Mouse (Mus musculus): Measurements from ENCODE around the gene Stab1. TPM values are rescaled to one million over a fixed set of nuclear protein-coding genes. Genes with fewer than 3 reads are reported as not detected.

Gene Stab1
- total and polyA plus RNA-seq, 2 experiments from 2014 or later: 10.5 to 31.2 TPM

DNA sequence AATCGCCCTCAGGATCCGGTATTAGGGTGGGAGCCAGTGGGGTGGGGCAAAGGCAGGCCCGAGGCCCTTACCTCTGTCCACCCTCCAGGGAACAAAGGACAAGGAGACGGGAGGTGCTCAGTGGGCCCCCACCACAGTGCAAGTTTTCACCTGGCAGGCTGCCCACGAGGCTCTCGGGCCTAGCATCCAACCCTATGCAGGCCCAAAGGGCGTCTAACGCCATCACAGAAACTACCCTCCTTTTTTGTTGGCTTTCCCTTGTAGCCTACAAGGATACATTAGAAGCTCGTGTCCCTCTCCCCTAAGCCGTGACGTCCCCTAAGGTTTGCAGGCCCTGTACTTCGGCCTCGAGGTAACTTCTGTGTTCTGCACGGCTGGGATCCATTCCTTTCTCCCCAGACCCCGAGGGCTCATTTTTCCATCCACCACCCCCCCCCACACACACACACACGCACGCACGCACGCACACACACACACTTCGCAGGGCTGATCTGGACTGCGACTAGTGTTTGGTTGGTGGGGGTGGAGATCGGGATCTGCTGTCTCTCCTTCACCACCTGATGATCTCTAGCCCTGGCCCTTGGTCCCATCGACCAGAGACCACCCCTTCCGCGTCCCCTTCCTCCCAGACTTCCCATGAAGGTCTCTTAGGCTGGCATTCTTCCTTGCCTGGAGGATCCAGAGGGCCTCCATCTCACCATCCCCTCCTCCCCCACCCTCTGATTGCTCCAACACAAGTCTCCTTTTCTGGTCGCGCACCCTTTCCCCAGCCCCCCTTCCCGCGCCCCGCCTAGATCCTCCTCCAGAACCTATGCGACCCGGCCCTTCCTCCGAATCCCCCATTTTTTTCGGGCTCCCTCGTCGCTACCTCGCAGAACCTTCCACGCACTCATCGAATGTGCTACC lies 37.4 kb upstream of the Stab1 start:
- WGBS: under 1% methylated on average over 37 of the region's 39 CpGs
- H3K4me3 ChIP-seq (ENCODE audit: low read length): peak overlapping the region; percentile 54
- H3K9ac ChIP-seq (replicated peaks; ENCODE audit: low read length): peak overlapping the region; percentile 70
- ATAC-seq: peak; percentile 68
- no peaks in the 10 kb centered on the region for H3K9me3 ChIP-seq (ENCODE audit: low read length)
- peak; percentile 59 for DNase-seq (ENCODE audit: low spot score)
- peak overlapping the region; percentile 89 for H3K4me2 ChIP-seq (ENCODE audit: low read depth, low read length)
- H3K27ac ChIP-seq: peak overlapping the region; percentile 85
- H3K36me3 ChIP-seq (ENCODE audit: insufficient read depth, low read length): peaks cover 25% of the 10 kb centered on the region
- peaks cover 12% of the 10 kb centered on the region; the same call in 1 of the 2 replicates for H3K4me1 ChIP-seq (ENCODE audit: insufficient read depth, low read length)
- H3K27me3 ChIP-seq (ENCODE audit: insufficient read depth, low read length): no peaks in the 10 kb centered on the region
- no peak for TF ChIP-seq CTCF (IDR thresholded peaks at IDR 0.05; ENCODE audit: low read depth)

DNA sequence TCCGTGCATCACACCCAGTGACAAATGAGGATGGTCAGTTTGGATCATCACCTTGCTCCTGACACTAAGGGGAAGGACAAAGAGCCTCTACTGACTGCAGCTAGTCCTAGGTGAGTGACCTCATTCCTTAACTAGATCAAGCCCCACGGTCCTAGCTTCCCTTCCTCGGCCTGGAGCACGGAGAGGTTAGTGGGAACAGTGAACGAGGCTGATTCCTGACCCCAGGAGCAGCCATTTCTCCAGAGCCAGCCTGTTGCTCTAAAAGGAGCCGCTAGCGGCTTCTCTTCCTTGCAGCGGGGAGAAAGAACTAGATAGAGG lies 36.8 kb upstream of the Stab1 start:
- peak overlapping the region; percentile 85 for H3K27ac ChIP-seq
- H3K4me3 ChIP-seq (ENCODE audit: low read length): peak overlapping the region; percentile 54
- no peak for TF ChIP-seq CTCF (IDR thresholded peaks at IDR 0.05; ENCODE audit: low read depth)
- H3K9ac ChIP-seq (replicated peaks; ENCODE audit: low read length): peak overlapping the region; percentile 70
- peak; percentile 46 for DNase-seq (ENCODE audit: low spot score)
- H3K9me3 ChIP-seq (ENCODE audit: low read length): no peaks in the 10 kb centered on the region
- peak; percentile 30 for ATAC-seq
- H3K4me2 ChIP-seq (ENCODE audit: low read depth, low read length): peak overlapping the region; percentile 89
- peaks cover 30% of the 10 kb centered on the region for H3K36me3 ChIP-seq (ENCODE audit: insufficient read depth, low read length)
- peaks cover 12% of the 10 kb centered on the region; the same call in 1 of the 2 replicates for H3K4me1 ChIP-seq (ENCODE audit: insufficient read depth, low read length)
- H3K27me3 ChIP-seq (ENCODE audit: insufficient read depth, low read length): no peaks in the 10 kb centered on the region
- 16% methylated on average over 8 of the region's 8 CpGs for WGBS

- WGBS: 65% methylated on average over 4 of the region's 4 CpGs
- no peak for ATAC-seq
Measured at GRCm38 (mm10) chr14:31204844-31205243, 36.4 kb upstream of the Stab1 start.

DNA sequence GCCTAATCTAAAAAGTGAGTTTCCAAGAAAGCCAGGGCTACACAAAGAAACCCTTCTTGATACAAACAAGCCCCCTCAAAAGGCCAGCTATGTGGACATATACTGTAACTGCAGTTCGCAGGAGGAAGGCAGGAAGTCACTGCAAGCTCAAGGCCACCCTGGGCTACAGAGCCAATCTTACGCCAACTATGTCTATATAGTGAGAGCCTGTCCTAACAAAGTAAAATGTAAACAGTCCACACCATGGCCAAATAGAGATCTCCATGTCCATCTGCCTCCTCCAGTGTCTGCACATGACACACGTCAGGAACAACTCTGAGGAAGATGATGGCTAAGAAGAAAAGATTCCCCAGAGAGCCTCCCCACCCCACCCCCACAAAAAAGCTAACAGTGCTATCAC lies 31.6 kb upstream of the Stab1 start:
- DNase-seq (ENCODE audit: low spot score) (no peak), ATAC-seq (no peak)
- Histone ChIP-seq H3K9me3 (ENCODE audit: low read length) (no peaks in the 10 kb centered on the region), H3K4me1 (ENCODE audit: insufficient read depth, low read length) (peaks cover 6% of the 10 kb centered on the region; the same call in 1 of the 2 replicates), H3K27me3 (ENCODE audit: insufficient read depth, low read length) (no peaks in the 10 kb centered on the region), H3K9ac (replicated peaks; ENCODE audit: low read length) (no peak overlapping the region), H3K27ac (no peak overlapping the region), H3K4me2 (ENCODE audit: low read depth, low read length) (no peak overlapping the region), H3K4me3 (ENCODE audit: low read length) (no peak overlapping the region), H3K36me3 (ENCODE audit: insufficient read depth, low read length) (peaks cover 35% of the 10 kb centered on the region)
- WGBS: 80% methylated on average over 3 of the region's 3 CpGs
- no peak for TF ChIP-seq CTCF (IDR thresholded peaks at IDR 0.05; ENCODE audit: low read depth)

More at GRCm38 (mm10) chr14:31204844-31205243, 36.4 kb upstream of the Stab1 start:
- Histone ChIP-seq H3K9me3 (ENCODE audit: low read length) (no peaks in the 10 kb centered on the region), H3K27ac (peak overlapping the region; percentile 85), H3K9ac (replicated peaks; ENCODE audit: low read length) (peak overlapping the region; percentile 70), H3K4me2 (ENCODE audit: low read depth, low read length) (peak overlapping the region; percentile 89), H3K27me3 (ENCODE audit: insufficient read depth, low read length) (no peaks in the 10 kb centered on the region), H3K4me3 (ENCODE audit: low read length) (peak overlapping the region; percentile 54), H3K4me1 (ENCODE audit: insufficient read depth, low read length) (peaks cover 12% of the 10 kb centered on the region; the same call in 1 of the 2 replicates), H3K36me3 (ENCODE audit: insufficient read depth, low read length) (peaks cover 32% of the 10 kb centered on the region)
- TF ChIP-seq CTCF (IDR thresholded peaks at IDR 0.05; ENCODE audit: low read depth): no peak
- DNase-seq (ENCODE audit: low spot score): no peak

DNA sequence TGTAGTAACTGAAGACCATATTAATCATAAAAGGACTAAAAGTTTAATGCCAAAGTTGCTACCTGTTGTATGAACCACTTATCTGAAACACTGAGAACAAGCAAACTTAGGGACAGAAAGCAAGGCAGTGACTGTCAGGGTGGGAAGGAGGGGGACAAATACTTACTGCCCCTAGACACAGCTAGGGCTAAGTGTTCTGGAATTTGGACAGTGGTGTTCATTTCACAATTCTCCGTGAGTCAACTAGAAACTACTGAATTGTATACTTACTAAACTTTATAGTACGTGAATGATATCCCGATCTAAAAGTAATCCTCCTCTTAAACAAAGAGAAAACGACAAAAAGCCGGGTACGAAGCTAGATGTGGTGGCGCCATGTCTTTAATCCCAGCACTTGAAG lies 31.2 kb upstream of the Stab1 start:
- H3K36me3 ChIP-seq (ENCODE audit: insufficient read depth, low read length): peaks cover 35% of the 10 kb centered on the region
- no peak for TF ChIP-seq CTCF (IDR thresholded peaks at IDR 0.05; ENCODE audit: low read depth)
- peaks cover 2% of the 10 kb centered on the region; the same call in 1 of the 2 replicates for H3K4me1 ChIP-seq (ENCODE audit: insufficient read depth, low read length)
- H3K27ac ChIP-seq: no peak overlapping the region
- DNase-seq (ENCODE audit: low spot score) (no peak), ATAC-seq (no peak)
- H3K9ac ChIP-seq (replicated peaks; ENCODE audit: low read length): no peak overlapping the region
- H3K27me3 ChIP-seq (ENCODE audit: insufficient read depth, low read length): no peaks in the 10 kb centered on the region
- H3K9me3 ChIP-seq (ENCODE audit: low read length): no peaks in the 10 kb centered on the region
- no peak overlapping the region for H3K4me2 ChIP-seq (ENCODE audit: low read depth, low read length)
- 93% methylated on average over 7 of the region's 7 CpGs for WGBS
- H3K4me3 ChIP-seq (ENCODE audit: low read length): no peak overlapping the region

DNA sequence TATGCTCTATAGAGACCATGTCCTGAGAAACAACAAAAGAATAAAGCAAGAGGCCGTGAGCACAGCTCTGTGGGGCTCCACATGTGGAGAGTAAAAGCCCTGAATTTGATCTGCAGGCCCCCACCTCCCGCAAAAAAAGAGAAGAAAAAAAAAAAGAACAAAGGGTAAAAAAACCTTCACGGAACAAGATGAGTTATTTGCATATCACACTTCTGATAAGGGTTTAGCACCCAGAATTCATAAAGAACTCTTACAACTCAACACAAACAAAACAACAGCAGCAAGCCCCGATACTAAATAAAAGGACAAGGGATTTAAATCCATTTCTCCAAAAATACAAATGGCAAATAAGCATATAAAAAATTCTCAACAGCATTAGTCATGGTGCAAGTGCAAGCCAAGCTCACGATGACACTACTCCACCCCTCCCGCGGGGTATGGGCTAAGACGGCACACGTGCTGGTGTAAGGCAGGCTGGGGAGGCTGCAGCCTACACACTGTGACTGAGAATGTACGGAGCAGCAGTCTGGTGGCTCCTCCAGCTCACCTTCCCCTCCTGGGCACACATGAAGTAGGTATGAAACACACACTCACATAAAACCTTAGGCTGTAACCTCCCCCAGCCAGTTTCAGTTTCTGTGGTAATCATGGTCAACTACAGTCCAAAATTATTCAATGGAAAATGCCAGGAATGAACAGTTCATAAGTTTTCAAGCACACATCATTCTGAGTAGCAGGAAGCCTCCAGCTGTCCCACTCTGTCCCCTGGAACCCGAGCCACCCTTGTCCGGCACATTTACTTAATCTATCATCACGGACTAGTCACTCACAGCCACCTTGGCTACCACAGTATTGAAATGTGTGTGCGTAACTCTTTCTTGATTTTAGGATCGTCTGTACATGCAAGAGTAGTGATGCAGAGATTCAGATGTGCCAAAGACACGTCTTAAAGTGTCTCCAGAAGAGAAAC lies 29.4 kb upstream of the Stab1 start:
- ATAC-seq: peak; percentile 50
- no peaks in the 10 kb centered on the region for H3K4me1 ChIP-seq (ENCODE audit: insufficient read depth, low read length)
- TF ChIP-seq CTCF (IDR thresholded peaks at IDR 0.05; ENCODE audit: low read depth): no peak
- H3K27ac ChIP-seq: no peak overlapping the region
- H3K9ac ChIP-seq (replicated peaks; ENCODE audit: low read length): no peak overlapping the region
- 47% methylated on average over 16 of the region's 16 CpGs for WGBS
- no peak overlapping the region for H3K4me3 ChIP-seq (ENCODE audit: low read length)
- no peak overlapping the region for H3K4me2 ChIP-seq (ENCODE audit: low read depth, low read length)
- peaks cover 31% of the 10 kb centered on the region for H3K36me3 ChIP-seq (ENCODE audit: insufficient read depth, low read length)
- peak; percentile 39 for DNase-seq (ENCODE audit: low spot score)
- no peaks in the 10 kb centered on the region for H3K27me3 ChIP-seq (ENCODE audit: insufficient read depth, low read length)
- H3K9me3 ChIP-seq (ENCODE audit: low read length): no peaks in the 10 kb centered on the region
